Mouse (Mus musculus): ENCODE data around the gene Kmo.

Kmo gene

DNA sequence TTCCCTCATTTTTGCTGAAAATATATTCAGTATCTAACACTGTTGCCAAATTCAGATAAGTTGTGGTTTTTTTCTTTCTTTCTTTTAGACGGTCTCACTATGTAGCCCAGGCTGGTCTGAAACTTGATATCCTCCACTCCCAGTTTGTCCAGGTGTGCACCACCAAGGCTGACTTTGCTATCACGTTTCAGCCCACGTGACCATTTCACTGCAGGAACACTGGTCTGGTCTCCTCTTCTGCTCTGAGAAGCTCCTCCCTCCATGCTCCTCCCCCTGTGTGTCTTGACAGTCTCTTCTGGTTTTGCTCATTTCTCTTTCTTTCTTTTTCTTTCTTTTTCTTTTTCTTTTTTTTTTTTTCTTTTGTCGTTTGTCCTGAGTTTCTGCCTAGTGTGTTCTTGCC, 79.6 kb downstream of the Kmo start:
- DNase-seq: no peak

DNA sequence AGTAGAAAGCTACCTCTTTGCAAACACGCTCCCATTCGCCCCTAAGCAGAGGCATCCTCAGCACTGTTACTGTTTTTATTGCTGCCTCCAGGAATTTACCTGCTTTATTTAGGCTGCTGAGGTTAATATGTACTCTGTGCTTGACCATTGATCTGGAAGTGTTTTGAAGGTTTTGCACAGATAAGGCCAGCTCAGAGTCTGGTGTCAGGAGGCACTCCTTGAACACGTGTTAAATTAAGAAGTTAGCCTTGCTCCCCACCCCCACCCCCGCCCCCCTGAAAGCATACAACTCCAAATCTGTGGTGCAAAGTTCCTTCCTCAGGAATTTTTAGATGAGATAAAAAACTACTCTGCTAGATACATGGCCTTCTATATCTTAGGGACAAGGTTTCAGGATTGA, 81.0 kb downstream of the Kmo start:
- DNase-seq: no peak

- DNase-seq: no peak
Observed at GRCm38 (mm10) chr1:175707599-175707998, 87.4 kb downstream of the Kmo start.

- no peak for DNase-seq
Observed at GRCm38 (mm10) chr1:175708013-175708412, 87.8 kb downstream of the Kmo start.

Data from spleen, adult 18-20 months (tissue).